Mouse (Mus musculus) heart, embryonic 14.5 days (tissue): ENCODE measurements at regions not wholly inside any gene's neighbourhood (a gene's known extent, or its start where the extent isn't known, plus 50 kb on each side); places are given as distances from the start of the nearest gene placed in this dataset.

Experiments
- ATAC-seq: fragments of 200-750 bp; cut with Nextera tagmentation; 2 replicates; pipeline ENCODE4 v1.8.0; 2017; ENCODE audit warnings: low read depth, moderate TSS enrichment; ENCODE audit not compliant: insufficient number of reproducible peaks, insufficient read depth, low FRiP score
- H3K27ac ChIP-seq, 2 experiments: fragments of 200-500 bp in 1 of 2; fragments of 300-500 bp in 1 of 2; sonication (generic) in 1 of 2; replicated peaks in 1 of 2; 2 replicates each; pipeline ENCODE4 v1.5.1; 2012 to 2014; ENCODE audit warnings: low read depth in 2 of 2, low read length in 2 of 2, control low read depth in 1 of 2, mild to moderate bottlenecking in 1 of 2, mixed read lengths in 1 of 2; ENCODE audit not compliant: control insufficient read depth in 1 of 2, insufficient read depth in 1 of 2
- H3K27me3 ChIP-seq: fragments of 300-500 bp; sonication (generic); 2 replicates; pipeline ENCODE4 v1.6.1; 2014; ENCODE audit warnings: mild to moderate bottlenecking, low read length, control low read depth; ENCODE audit not compliant: control insufficient read depth, insufficient read depth
- H3K36me3 ChIP-seq: fragments of 300-500 bp; sonication (generic); 2 replicates; pipeline ENCODE4 v1.6.1; 2014; ENCODE audit warnings: mild to moderate bottlenecking, control low read depth, low read length, mixed read lengths; ENCODE audit not compliant: control insufficient read depth, insufficient read depth
- H3K4me1 ChIP-seq, 2 experiments: fragments of 200-500 bp in 1 of 2; fragments of 300-500 bp in 1 of 2; sonication (generic) in 1 of 2; 2 replicates each; pipeline ENCODE4 v1.6.1; 2012 to 2014; ENCODE audit warnings: low read length in 2 of 2, control low read depth in 1 of 2, mixed read lengths in 1 of 2; ENCODE audit not compliant: control insufficient read depth in 2 of 2, insufficient read depth in 2 of 2
- H3K4me2 ChIP-seq: fragments of 300-500 bp; sonication (generic); 2 replicates; pipeline ENCODE4 v1.6.1; 2014; ENCODE audit warnings: mild to moderate bottlenecking, low read length
- H3K4me3 ChIP-seq, 2 experiments: fragments of 200-500 bp in 1 of 2; fragments of 300-500 bp in 1 of 2; sonication (generic) in 1 of 2; 2 replicates each; pipeline ENCODE4 v1.5.1; 2012 to 2014; ENCODE audit warnings: low read length in 2 of 2, mild to moderate bottlenecking in 2 of 2, control low read depth in 1 of 2, low read depth in 1 of 2, moderate library complexity in 1 of 2; ENCODE audit not compliant: control insufficient read depth in 1 of 2, insufficient read depth in 1 of 2
- H3K9ac ChIP-seq: fragments of 300-500 bp; sonication (generic); 2 replicates; pipeline ENCODE4 v1.6.1; 2014; ENCODE audit warnings: mild to moderate bottlenecking, low read length
- H3K9me3 ChIP-seq: fragments of 300-500 bp; sonication (generic); 2 replicates; pipeline ENCODE4 v1.6.1; 2016; ENCODE audit warnings: low read length, control low read depth; ENCODE audit not compliant: control insufficient read depth
- WGBS: fragments of 180-500 bp; shearing (Covaris S2); extraction: QIAGEN DNeasy Blood & Tissue Kit; methylation state at CpG from one replicate; pipeline ENCODE4 v1.1.7; 2014; 5-methylcytosine and 5-hydroxymethylcytosine counted together

DNA sequence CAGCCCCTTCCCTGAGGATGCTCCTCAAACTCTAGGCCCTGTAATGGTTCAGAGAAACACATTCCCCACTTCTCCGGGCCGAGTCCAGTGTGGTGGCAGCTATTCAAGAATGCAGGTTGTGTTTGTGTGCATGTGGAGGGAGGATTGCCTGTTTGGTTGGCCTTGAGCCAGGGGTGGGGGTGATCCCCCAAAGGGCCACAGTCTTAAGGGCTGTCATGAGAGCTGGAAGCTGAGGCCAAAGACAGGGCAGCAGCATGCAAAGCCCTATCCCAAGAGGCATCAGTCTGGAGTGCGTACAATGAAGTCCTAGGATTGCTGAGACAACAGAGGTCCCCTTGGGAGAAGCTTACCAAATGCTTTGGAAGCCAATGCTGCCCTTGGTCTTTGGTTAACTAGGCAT lies 136.0 kb downstream of the Efnb1 start:
- H3K9me3 ChIP-seq: peaks cover 6% of the 10 kb centered on the region; the same call in 1 of the 2 replicates
- ATAC-seq: no peak
- 46% methylated on average over 3 of the region's 3 CpGs for WGBS

DNA sequence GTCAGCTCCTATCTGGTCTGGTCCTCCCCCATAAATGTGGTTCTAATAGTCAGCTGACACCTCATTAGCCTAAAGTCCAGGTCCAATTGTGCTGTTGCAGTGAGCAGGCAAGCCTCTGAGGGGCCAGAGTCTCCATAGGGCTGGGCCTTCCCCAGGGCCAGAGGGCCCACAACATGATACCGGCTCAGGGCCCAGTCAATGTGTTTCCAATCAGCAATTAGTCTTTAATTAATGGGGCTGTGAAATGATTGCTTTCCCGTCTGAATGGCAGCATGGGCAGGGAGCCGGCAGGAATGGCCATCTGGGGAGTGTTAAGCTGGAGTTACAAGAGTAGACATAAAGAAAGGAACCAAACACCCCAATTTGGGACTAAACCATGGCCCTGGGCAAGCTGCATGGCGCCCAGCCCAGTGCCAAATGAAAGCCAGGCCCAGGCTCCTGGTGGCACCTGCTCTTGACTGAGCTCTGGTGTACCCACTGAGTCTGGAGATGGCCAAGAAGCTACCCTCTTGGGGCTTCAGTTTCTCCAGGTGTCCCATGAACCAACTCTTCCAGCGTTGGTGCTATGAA lies 113.2 kb downstream of the Efnb1 start:
- ATAC-seq: no peak
- Histone ChIP-seq H3K27ac (no peak overlapping the region), H3K9ac (no peak overlapping the region), H3K9me3 (no peaks in the 10 kb centered on the region), H3K36me3 (no peaks in the 10 kb centered on the region), H3K4me3 (no peak overlapping the region), H3K4me1 (no peaks in the 10 kb centered on the region; a peak in 1 of 4 replicates), H3K4me2 (no peak overlapping the region), H3K27me3 (no peaks in the 10 kb centered on the region; the same call in none of the 2 replicates)
- 78% methylated on average over 5 of the region's 5 CpGs for WGBS

More for the DNA sequence above, 136.0 kb downstream of the Efnb1 start:
- no peaks in the 10 kb centered on the region; a peak in 1 of 4 replicates for H3K4me1 ChIP-seq
- no peaks in the 10 kb centered on the region for H3K36me3 ChIP-seq
- no peak overlapping the region for H3K4me2 ChIP-seq
- H3K27me3 ChIP-seq: 0 out of 2 replicates have a peak, but pooled peaks cover 3% of the 10 kb centered on the region
- no peak overlapping the region for H3K9ac ChIP-seq
- H3K4me3 ChIP-seq: no peak overlapping the region
- no peak overlapping the region for H3K27ac ChIP-seq

DNA sequence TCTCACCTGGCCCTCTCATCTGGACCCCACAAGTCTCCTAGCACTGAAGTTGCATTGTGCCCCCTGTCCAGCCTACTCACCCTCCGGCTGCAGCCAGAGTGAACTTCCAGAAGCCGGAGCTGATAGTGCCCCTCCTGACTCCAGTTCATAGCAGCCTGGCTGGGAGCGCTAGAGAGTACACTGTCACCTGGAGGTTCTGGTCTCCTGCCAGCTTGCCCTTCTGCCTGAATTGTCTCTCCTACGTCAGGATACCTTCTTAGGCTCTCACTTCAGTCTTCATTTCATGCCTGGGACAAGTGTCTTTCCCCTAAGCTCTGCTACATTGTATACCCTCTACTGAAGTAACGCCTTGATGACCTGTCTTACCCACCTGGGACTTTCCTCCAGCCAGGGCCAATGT lies 112.3 kb downstream of the Efnb1 start:
- Histone ChIP-seq H3K36me3 (no peaks in the 10 kb centered on the region), H3K4me2 (no peak overlapping the region), H3K9ac (no peak overlapping the region), H3K27me3 (no peaks in the 10 kb centered on the region; the same call in none of the 2 replicates), H3K4me3 (no peak overlapping the region), H3K27ac (no peak overlapping the region), H3K4me1 (no peaks in the 10 kb centered on the region; a peak in 1 of 4 replicates), H3K9me3 (no peaks in the 10 kb centered on the region)
- ATAC-seq: no peak
- whole genome bisulfite sequencing: 71% methylated on average over 5 of the region's 5 CpGs

DNA sequence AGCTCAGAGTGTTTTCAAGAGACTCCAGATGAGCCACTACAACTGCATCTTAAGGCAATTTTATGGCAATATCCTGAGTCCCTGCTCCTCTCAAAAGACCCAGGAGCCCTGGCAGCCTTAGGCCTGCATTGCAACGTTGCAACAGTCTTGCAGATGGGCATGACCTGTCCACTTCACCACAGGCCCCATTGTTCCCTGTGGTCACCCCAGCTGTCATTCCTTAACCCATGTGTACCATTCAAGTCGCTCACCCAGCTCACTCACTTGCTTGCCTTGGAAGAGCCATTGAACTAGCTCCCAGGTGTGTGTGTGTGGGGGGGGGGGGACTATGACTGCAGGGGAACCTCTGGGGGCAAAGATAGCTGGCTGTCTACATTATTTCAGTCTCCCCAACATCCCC lies 110.8 kb downstream of the Efnb1 start:
- WGBS: 58% methylated on average over 2 of the region's 2 CpGs
- Histone ChIP-seq H3K4me1 (peaks cover 3% of the 10 kb centered on the region in 2 experiments; a peak in 3 of 4 replicates), H3K9ac (no peak overlapping the region), H3K27me3 (no peaks in the 10 kb centered on the region; the same call in none of the 2 replicates), H3K9me3 (no peaks in the 10 kb centered on the region), H3K36me3 (no peaks in the 10 kb centered on the region), H3K4me2 (no peak overlapping the region), H3K4me3 (no peak overlapping the region), H3K27ac (no peak overlapping the region)
- no peak for ATAC-seq

DNA sequence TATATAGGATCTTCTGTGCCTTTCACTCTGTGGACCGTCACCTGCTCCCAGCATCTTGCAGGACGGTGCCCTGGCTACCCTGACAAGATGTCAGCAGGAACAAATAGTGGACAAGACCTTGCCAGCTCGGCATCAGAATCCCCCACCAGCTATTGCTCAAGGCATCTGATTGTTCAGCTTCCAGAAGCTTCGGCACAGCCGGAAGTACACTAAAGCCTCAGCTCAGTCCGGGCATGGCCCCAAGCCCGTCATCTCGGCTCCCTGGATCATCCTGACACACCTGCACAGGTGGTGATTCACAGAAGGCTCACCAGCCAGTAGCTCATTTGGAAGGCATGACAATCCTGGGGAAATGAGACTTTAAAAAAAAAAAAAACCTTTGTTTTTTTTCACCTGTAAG lies 110.1 kb downstream of the Efnb1 start:
- H3K27ac ChIP-seq: no peak overlapping the region
- no peak overlapping the region for H3K9ac ChIP-seq
- 85% methylated on average over 8 of the region's 8 CpGs for WGBS
- no peaks in the 10 kb centered on the region for H3K9me3 ChIP-seq
- H3K4me1 ChIP-seq: peaks cover 9% of the 10 kb centered on the region in 2 experiments
- no peak for ATAC-seq
- H3K4me2 ChIP-seq: no peak overlapping the region
- no peaks in the 10 kb centered on the region for H3K36me3 ChIP-seq
- no peaks in the 10 kb centered on the region; the same call in none of the 2 replicates for H3K27me3 ChIP-seq
- no peak overlapping the region for H3K4me3 ChIP-seq

DNA sequence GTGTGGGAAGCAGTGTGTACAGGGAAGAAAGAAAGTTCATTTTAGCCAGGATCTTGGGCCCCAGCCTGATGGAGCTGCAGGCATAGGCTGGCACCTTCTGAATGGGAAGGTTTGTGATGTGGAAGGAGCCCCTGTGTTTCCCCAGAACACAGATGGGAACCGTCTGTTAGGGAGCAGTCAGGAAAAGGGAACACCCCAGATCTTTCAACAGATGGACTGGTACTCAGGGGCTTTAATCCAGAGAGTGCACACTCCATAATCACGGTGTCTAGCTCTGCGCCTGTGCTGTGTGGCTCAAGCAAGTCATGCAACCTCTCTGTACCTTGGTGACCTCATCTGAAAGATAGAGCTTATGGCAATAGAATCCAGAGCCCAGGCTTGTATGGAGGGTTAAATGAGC lies 109.6 kb downstream of the Efnb1 start:
- H3K9ac ChIP-seq: no peak overlapping the region
- no peak overlapping the region for H3K27ac ChIP-seq
- 87% methylated on average over 3 of the region's 3 CpGs for WGBS
- no peaks in the 10 kb centered on the region; the same call in 1 of the 2 replicates for H3K27me3 ChIP-seq
- H3K4me1 ChIP-seq: peaks cover 9% of the 10 kb centered on the region in 2 experiments
- H3K4me2 ChIP-seq: no peak overlapping the region
- no peaks in the 10 kb centered on the region for H3K9me3 ChIP-seq
- ATAC-seq: no peak
- no peak overlapping the region for H3K4me3 ChIP-seq
- no peaks in the 10 kb centered on the region for H3K36me3 ChIP-seq

DNA sequence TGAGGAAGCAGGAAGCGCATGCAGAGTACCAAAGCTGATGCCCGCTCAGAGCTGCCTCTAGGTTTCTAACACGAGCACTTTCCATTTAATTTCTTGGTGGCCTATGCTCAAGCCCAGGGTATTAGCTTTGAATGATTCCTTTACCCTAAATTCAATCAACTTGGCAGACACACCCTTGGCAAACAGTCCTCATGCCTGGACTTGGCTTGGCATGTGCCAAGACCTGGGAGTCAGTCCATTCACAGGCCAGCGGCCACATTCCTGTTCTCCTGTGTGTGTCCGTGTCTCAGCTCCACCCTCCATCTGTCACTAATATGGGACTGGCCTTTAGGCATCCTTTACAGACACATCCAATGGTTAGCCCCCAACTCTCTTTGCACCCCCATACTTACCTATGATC lies 107.3 kb downstream of the Efnb1 start:
- Histone ChIP-seq H3K4me2 (no peak overlapping the region), H3K4me1 (peaks cover 9% of the 10 kb centered on the region in 2 experiments), H3K9ac (no peak overlapping the region), H3K9me3 (no peaks in the 10 kb centered on the region), H3K27ac (no peak overlapping the region), H3K4me3 (no peak overlapping the region), H3K27me3 (no peaks in the 10 kb centered on the region), H3K36me3 (no peaks in the 10 kb centered on the region)
- no peak for ATAC-seq
- WGBS: 92% methylated on average over 5 of the region's 5 CpGs

DNA sequence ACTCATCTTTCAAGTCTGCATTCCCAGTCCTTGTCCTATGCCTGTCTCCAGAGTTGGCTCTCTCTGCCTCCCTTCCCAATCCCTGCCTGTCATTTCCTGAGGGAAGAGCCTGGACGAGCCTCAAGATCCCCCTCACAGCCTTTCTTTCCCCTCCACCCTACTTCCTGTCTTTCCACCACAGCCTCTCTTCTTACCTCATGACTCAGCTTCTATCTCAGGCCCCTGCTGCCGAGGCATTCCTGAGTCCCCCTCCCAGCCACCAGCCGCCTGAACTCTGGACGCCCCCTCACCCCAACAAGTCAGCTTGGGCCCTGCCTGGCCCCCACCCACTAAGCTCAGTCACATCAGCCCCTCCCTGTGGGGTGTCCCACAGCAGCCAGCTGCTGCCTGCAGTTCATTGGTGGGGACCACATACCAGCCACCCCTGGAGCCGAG lies 105.8 kb downstream of the Efnb1 start:
- Histone ChIP-seq H3K4me3 (no peak overlapping the region), H3K9me3 (no peaks in the 10 kb centered on the region), H3K36me3 (no peaks in the 10 kb centered on the region), H3K27me3 (no peaks in the 10 kb centered on the region), H3K4me2 (no peak overlapping the region), H3K4me1 (peaks cover 9% of the 10 kb centered on the region in 2 experiments), H3K9ac (no peak overlapping the region), H3K27ac (peak overlapping the region in 1 of 2 experiments; percentile 16; a peak in 2 of 4 replicates)
- 45% methylated on average over 5 of the region's 5 CpGs for WGBS
- no peak for ATAC-seq
